Mouse (Mus musculus) ES-CJ7 (cell line): Measurements from ENCODE around the gene Ryk.
"Not testable (repeated sequence)": the region's sequence is repeated elsewhere in the genome, so short reads cannot be mapped to it uniquely, and the experiment has no call there.

Source experiments
- DNase-seq: peaks from one replicate; pipeline ENCODE4 v3.0.0; 2011; ENCODE audit warnings: low read depth, low spot score

Gene Ryk

DNA sequence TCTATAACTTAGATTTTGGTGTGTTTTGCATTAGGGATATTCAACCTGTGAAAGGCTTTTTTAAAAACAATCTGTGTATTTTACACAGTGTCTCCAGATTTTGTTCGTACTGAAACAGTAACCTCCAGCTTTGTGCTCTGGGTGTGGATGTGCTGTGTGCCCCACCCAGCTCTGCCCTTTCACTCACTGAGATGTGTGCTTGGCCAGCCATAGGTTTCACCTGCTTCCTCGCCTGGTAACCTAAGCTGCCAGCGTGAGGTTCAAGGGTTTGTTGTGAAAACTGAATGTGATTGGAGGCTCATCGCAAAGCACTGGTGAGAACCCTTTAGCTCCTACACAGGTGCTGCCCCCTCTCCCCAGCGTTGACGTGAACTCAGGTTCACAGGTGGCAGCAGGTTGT, 70.2 kb downstream of the Ryk start:
- no peak for DNase-seq

DNA sequence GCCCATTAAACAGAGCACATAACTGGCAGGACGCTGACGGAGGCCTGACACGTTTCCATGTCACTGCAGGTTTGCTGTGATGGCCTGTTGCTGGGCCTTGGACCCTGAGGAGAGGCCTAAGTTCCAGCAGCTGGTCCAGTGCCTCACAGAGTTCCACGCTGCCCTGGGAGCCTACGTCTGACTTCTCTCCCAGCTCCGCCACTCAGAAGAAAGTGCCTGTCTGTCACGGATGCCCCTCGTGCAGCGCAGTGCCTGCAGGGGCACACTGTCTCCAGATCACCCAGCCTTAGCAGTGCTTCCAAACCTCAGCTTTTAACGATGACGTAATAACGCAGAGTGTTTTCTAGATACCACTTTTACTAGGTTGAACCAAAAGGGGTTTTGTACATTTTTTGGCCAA, 72.1 kb downstream of the Ryk start:
- no peak for DNase-seq

DNA sequence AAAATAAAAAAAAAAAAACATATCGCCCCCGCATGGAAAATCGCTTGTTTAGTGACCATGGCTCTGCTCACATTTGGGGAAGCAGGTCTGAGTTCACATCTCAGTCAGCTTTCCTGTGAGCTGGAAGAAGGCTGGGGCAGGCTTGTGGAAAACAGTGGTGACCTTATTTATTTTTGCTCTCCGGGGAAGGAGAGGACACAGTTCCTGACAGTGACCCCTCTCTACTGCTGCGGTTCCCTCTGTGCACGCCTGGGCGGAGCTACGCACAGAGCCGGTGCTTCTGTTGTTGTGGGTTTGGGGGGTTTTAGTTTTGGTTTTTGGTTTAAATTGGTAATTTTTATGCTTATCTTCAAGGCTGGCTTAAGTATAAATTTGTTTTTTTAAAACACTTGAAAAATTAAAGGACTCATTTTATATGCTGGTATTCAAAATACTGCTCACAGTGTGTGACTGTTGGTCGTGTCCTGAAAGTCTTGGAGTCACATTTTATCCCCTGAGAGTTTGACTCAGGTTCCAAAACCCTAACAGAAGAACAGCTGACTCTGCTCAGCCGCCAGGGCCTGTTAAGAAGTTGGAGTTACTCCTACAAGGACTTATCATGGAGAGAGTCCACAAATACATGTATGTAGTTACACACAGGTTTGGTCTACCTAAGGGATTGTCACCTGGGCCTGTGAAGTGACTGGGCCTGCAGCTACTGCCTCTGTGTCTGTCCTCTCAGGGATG, 73.0 kb downstream of the Ryk start:
- no peak for DNase-seq

DNA sequence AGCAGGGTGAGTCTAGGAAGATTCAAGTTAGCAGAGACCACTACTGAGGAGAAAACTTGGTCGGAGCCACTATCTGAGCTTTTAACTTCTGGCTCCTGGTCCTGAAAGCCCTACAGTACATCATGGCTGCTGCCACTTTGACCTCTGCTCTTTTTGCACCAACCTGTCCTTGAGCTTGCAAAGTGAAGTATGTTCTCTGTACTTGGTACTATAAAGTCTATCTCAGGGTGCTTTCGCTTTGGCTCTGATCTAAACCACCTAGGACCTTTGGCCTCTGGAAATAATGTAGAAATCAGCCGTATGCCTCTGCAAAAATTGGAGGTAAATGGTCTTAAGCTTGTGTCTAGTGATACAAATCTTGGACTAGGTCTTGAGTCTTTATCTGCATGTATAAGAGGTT, 76.8 kb downstream of the Ryk start:
- no peak for DNase-seq

DNA sequence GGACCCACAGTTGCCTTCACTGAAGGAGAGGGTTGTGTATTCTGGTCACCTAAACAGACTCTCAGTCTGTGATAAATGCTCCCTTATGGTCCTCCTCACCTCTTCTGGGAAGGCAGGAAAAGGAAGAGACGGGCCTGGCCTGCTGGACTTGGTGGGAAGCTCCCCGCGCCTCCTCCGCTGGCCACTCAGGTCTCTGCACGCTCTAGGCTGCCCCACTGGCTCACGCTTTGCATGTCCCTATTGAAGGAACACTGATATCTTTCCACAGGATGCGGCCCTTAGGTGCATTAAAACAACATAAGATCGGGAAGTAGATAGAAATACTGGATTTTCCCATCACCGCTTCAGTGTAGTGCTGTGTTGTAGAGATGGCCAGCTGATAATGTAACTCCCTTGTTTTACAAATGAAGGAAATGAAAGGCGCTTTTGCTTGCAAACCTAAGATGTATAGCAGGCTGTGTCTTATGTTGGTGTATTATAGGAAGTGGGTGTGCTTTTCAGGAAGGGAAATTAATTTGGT, 77.9 kb downstream of the Ryk start:
- DNase-seq: no peak

DNA sequence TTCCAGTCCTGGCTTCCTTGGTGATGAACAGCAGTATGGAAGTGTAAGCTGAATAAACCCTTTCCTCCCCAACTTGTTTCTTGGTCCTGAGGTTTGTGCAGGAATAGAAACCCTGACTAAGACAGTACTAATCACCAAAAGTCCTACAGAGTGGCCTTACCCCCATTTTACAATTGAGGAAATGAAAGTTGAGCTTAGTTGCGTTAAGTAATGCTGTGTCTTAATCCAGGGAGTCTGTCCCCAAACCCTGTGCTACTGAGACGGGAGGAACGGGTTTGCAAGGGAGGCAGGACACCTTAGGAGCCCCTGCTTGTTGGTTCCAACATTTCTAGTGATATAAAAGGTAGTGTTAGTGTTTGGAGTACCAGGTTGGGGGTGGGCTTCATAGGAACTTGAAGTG, 78.9 kb downstream of the Ryk start:
- not testable (repeated sequence) for DNase-seq

DNA sequence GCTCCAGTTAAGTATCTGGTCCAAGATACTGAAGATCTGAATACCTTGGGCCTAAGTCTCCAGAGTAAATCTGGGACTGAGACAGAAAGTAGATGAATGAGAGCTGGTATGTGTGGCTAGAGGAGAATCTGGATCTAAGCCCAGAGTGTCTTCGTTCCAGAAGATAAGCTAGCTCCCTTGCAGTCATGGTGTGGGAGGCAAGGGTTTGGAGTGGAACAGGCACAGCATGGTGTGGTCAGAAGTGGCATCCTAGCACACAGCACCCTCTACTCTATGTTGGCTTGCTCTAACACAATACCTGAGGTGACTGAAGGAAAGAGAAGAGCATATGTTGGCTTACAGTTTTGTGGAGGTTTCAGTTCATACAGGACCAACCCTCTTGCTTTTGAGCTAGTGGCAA, 79.9 kb downstream of the Ryk start:
- no peak for DNase-seq

DNA sequence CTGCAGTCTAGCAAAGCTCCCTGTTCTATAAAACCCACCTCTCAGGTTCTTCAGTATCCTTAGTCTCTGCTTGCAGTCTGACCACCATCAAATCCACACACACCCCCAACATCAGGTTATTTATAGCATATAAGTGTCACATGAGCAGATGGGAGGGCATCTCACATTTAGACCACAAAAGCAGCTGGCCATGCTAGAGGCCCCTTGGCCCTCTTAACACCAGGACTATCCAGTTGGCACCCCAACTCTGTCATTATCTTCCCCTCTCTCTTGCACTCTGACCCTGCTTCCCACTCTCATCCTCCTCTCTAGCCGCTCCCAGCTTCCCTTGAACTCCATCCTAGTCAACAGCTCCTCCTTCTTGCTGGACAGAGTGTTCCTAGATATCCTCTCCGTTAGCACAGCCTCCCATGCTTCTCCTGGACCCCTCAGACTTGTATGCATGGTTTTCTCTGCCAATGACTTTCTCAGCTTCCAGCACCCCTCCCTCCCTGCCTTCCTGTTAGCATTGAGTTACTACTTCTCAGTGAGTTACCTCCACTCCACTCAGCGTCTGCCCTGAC, 80.7 kb downstream of the Ryk start:
- no peak for DNase-seq

DNA sequence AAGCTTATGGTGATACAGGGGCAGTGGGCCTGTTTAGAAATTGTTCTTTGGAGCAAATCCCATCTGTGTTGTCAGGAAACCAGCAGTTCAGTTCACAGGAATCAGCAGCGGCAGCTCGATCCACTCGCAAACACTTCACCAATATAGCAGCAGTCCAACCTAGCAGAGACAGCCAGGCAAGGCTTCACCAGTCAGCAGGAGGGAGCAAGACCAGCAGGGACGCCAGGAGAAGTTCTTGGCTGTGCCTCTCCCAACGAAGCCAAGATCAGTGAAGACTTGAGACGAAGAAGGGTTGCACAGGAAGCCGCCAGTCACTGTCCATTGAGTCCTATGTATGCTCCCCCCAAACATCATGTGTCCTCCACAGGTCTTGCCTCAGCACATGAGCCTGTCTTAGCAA, 81.4 kb downstream of the Ryk start:
- no peak for DNase-seq

DNA sequence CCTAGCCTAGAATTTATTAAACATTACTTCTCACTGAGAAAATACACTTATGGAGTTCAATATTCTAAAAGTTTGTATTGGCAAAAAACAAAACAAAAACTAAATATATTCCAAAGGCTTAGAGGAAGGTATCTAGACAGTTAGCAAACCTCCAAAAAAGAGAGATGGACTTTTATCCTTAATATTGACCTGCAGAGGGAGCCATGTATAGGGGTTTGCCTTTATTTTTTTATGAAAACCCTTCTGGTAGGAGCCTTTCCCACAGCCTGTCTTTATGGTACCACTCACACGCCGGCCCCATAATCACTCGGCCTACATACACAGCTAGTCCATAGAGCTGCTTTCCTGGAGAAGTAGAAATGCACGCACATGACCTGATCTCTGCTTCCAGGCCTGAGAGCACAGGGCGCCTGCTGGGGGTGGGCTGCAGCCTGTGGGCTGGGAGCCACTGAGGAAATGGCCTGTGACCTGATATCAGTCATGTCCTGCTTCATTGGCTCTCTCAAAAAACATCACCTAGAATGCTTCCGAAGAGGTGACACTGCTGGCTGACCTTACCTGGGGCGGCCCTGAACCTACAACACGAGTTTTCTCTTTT, 82.9 kb downstream of the Ryk start:
- DNase-seq: no peak

DNA sequence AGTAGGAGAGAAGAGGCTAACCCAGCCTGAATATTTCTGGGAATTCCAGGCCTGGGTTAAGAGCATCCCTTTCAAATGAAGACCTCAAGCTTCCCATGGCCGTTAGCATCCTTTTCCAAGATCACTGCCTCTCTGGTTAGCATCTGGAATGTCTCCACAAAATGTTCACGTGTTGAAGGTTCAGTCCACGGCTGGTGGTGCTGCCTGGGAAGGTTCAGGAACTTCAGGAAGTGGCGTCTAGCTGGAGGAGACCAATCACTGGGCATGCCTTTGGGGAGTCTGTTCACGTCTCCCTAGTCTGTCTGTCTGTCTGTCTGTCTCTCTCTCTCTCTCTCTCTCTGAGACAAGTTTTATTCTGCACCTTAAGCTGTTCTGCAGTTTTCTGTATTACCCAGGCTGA, 84.8 kb downstream of the Ryk start:
- no peak for DNase-seq

DNA sequence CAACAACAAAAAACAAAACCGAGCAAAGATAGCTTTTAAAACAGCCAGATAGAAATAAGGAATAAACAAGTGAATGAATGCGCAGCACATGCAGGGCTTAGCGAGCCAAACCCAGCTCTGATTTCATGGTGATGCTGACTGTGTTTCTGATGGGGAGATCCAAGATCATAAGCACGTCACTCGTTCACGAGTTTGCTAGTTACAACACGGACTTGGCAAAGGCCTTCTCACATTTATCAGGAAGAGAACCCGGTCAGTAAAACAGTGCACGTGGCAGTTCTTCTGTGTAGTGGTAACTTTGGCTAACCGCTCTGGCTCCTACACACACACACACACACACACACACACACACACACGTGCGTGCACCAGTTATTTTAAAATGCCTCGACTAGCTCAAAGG, 87.1 kb downstream of the Ryk start:
- DNase-seq: no peak

DNA sequence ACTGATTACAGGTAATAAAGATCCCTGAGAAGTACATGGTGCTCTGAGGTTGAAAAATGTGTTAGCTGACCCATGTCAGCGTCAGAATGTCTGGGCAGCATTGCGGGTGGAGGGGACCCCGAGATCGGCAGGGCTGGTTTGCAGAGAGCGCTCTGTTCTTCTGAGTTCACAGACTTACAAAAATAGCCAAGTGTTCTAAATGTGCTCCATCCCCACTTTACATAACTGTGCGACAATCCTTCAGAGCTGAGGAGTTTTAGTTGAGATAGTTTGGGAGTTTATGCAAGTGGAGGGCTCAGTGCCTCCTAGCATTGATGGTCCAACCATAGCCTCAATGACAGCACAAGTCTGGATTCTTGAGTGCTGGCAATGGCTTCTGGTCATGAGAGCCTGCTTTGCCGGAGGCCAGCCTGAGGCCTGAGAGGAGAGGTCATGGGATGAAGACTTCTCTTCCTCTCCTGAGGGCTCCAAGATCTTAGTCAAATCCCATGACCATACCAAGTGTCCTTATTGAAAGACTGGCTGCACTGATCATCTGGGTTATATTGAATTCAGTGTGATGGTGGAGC, 88.2 kb downstream of the Ryk start:
- DNase-seq: no peak

DNA sequence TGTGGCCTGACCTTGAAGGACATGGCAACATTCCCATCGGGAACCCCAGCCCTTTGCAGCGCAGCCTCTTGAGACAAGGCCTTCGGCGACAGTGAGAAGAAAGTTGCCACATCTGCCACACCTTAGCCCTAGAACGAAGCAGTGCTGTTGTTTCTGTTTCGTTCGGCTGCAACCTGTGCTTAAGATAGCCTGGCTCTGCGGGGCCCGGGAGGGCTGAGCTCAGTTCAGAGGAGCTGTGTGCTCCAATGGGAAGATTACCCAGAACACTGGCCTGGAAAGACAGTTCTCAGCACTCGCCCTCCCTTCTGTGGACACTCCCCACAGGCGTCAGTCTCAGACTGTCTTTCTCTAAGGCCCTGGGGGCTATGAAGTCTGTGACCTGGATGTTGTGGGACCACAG, 89.1 kb downstream of the Ryk start:
- DNase-seq: no peak

DNA sequence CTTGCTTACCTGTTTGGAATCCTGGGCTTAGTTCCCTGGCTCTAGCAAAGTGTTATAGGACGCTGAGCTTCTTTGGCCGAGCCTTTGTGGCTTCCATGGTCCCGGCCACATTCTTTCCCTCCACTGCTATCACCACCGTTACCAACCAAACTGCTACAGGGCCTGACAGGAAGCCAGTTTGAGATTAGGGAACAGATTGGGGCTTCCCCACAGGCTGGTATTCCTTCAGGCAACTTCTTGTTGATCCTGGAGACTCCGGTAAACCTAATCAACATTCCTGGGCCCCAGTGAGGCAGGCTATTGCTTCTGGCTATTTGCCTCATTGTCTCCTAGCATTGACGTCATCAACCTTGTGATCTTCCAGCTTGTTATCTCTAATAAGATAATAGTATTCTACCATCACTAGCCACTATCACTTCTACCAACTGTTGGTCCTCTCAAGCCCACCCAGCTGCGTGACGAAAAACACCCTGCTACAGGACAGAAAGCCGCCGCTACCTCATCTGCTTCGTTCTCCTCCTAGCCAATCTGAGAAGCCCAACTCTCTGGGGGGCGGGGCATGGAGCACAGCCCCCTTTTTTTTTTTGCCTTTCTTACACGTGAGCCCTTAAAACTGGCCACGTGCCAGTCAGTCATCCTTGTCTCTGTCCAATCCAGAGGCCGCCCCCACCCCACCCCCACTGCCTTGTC, 90.1 kb downstream of the Ryk start:
- DNase-seq: peak; percentile 49

DNA sequence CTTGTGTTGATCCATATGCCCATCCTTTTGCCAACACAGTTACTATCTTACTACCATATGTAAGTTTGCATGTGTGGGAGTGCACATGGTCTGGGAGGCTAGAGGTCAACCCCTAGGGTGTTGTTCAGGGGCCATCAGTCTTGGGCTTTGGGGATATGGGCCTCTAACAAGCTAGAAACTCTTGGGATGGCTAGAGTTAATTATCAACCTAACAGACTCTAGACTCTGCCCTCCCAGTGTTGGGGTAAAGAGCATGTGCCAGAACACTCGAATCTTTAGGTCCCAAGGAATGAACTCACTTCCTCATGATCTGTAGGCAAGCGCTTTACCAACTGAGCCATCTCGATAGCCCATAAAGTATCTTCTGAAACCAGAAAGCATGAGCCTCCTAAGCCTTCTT, 91.4 kb downstream of the Ryk start:
- DNase-seq: no peak

DNA sequence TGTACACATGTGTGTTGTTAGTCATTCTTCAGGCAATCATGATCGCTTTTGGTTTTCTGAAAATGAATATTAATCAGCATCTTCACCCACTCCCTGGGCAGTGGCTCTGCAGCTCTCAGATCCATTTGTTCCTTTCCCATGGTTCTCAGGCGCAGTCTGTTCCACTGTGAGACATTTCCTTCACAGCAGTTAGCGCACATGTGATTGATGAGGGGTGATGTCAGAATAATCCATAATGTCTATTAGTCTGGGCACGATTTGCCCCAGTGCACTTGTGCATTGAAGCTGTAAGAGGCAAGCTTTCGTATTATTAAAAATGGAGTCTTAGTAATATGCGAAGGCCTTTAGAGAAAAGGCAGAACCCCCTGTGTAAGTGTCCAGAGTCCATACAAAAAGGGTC, 95.1 kb downstream of the Ryk start:
- no peak for DNase-seq

DNA sequence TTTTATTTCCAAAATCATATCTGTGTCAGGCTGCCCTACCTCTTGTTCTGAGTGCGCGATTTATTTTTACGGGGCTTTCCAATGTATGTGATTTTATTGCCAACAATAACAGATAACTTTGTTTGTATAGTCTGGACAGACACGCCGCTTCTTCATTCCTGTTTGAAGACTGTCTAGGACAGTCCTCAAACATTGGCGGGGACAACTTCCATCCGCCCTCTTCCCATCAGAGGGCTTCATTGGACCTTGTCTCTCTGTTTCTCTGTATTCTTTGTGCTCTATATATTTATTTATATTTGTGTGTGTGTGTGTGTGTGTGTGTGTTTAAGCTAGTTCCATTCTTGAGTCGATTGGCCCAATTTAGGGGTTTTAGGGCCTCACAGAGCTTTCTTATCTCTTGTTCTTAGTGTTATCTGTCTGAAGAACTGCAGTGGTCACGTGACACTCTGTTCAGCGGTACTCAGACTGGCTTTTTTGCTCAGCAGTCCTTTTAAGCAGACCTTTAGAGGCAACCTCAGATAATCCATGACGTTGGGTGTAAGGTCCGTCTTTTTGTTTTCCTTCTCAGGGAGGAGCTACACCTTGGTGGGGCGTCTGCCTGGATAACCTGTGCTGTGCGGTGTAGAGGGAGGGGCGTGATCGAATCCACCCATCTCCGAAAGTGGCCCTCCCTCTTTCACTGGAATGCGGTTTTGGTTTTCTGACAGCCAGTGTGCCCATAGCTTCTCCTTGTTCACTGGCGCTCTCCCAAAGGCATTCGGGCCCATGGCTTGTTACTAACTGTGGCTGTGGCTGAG, 99.4 kb downstream of the Ryk start:
- DNase-seq: peak; percentile 59

DNA sequence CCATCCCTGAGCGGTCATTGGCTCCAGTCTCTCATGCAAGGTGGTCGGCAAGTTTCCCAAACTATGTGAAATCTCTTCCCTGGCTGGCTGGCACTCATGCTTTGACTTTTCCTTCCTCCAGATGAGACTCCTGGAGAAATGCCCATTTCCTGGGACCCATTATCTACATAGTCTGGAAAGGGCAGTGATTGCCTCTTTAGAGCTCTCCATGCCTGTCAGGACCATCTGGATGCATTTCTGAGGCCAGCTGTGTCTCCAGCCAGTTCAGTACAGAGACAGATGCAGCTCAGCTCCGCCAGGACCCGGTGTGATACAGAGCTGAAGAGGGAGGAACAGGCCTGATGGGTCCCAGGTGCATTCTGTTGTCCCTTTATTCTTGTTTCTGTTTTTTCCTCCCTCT, 107.5 kb downstream of the Ryk start:
- no peak for DNase-seq

DNA sequence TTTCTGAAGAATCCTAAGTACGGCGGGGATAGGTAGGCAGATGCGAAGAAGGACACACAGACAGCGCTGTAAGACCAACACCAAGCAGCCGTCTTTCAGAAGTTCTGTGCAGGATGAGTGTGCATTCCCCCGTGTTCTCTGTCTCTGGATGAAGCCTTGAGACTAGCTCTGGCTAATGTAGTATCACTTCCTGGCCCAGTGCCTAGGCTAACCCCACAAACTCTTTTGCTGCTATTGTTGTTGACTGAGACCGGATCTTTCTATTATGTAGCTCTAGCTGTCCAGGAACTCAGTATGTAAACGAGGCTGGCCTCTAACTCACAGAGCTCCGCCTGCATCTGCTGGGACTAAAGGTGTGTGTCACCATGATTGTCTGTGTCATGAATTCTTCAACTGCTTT, 110.2 kb downstream of the Ryk start:
- no peak for DNase-seq

DNA sequence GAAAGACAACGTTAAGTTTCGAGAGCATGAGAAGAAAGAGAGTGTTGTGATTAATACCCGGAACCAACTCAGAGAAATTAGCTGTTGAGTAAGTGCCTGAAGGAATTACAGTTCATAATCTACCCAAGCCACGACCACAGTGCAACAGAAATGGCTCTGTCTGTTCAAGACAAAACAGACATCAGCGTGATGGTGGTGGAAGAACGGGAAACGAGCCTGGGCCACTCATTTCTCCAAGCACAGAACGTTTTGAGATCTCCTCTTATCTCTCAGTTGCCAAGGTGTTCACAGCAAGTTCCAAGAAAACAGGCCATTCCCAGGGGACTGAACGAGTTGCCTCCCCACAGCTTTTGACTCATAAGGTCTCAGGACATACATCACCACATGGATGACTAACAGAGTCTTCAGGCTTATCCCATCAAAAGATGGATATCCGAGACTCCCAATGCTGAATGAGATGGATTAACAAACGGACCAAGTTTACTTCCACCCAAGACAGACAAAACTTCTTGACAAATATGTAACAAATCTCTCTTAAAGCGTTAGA, 111.8 kb downstream of the Ryk start:
- DNase-seq: no peak
